Mouse (Mus musculus) right cerebral cortex, postnatal 25 days (tissue): ENCODE measurements around the gene Jph2.
"Not testable (repeated sequence)": the region's sequence is repeated elsewhere in the genome, so short reads cannot be mapped to it uniquely, and the experiment has no call there.

Experiments
- DNase-seq: peaks from one replicate; pipeline ENCODE4 v3.0.0; 2022

Jph2 gene

GRCm38 (mm10) chr2:163397905-163398304 lies at the start of gene Jph2:
TSS of gene Jph2 (minus strand) at chr2:163397993.
- DNase-seq, result no peak

- no peak for DNase-seq
These were observed 49.6 kb upstream of the Jph2 start for GRCm38 (mm10) chr2:163447375-163447774.

GRCm38 (mm10) chr2:163444017-163444416 lies 46.2 kb upstream of the Jph2 start:
- DNase-seq, result no peak

DNA sequence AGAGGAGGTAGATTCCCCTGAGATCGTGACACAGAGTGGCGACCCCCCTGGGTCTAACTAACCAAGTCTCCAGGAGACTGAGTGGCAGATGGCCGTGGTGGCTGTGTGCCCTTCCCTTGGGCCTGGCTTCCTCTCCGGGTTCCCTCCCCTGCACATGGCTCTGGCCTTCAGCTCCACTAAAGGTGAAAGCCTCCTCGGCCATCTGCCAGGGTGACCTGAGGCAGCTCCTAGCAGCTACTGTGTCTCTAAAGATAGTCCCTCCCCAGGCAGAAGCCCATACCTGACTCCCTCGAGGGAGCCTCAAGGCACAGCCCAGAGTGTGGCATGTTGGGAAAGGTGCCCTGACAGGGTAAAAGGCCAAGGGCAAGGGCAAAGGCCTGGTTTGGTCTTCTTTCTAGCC lies 45.8 kb upstream of the Jph2 start:
- no peak for DNase-seq

- no peak for DNase-seq
These were observed 41.7 kb upstream of the Jph2 start for GRCm38 (mm10) chr2:163439488-163439887.

GRCm38 (mm10) chr2:163438619-163439451 lies 41.0 kb upstream of the Jph2 start:
- peak; percentile 32 for DNase-seq

GRCm38 (mm10) chr2:163438246-163438618 lies 40.4 kb upstream of the Jph2 start, which contains the start of gene Gdap1l1:
TSS of gene Gdap1l1 (plus strand) at chr2:163438476.
- DNase-seq, result peak; percentile 84

DNA sequence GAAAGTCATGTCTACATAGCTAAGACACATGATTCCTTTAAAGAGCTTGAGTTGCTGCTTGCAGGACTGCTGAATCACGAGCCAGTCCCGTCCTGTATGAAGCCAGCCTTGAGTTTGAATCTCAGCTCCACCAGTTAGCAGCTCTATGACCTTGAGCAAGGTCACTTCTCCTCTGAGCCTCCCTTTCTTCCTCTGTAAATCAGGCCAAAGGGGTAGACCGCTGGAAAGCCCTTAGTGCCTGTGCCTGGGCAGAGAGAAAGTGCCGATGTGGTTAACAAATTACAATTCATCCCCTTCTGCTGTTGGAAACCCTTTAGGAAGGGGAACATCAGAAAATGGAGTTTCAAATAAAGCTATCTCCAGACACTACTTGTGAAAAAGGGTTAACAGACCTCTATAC lies 40.0 kb upstream of the Jph2 start:
- no peak for DNase-seq

GRCm38 (mm10) chr2:163433971-163434370 lies 36.2 kb upstream of the Jph2 start:
- DNase-seq, result no peak

- no peak for DNase-seq
These were observed 33.5 kb upstream of the Jph2 start for GRCm38 (mm10) chr2:163431289-163431688.

DNA sequence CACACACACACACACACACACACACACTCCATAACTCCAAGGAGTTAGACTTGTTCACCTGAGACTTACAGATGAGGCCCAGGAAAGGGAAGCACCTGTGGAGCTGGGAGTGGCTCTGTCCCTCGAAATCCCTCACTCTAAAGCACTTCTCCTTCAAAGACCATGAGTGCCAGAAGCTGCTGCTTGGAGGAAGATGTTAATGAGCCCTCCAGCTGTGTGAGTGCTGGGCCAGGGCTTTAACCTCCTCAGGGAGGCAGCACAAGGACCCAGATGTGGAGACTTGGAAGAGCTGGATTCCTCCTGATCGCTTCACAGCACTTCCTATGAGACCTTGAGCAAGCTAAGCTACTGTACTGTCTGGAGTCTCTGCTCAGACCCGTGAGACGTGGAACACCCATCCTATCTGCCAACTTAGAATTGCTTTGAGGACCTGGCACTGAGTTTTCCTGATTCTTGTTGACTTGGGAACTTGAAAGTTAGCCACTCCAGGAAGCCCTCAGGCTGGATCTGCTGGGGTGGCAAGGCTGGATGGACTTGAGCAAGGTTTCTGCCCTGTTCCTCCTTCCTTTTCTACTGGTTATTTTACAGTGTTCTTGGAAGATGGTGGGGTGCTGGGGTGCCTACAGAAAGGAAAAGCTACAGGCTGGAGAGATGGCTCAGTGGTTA lies 30.7 kb upstream of the Jph2 start:
- no peak for DNase-seq

DNA sequence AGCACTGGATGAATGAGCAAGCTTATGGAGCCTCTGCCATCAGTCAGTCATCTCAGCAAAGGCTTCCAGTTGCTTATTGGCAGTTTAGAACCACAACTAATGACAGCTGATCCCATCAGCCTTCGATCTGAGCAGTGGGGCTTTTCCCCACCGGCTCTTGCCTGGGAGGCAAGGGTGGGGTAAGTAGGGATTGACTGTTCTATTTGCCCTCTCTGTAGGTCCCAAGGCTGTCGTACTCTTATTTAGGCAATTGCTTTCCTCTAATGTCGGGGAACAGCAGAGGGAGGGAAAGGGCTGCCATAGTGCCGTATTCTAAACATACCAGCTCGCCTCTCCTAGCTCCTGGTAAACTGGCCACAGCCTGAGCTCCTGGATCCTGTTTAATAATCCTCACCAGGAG lies 26.8 kb upstream of the Jph2 start, which contains the start of gene Oser1:
Gene Oser1, minus strand, starts transcription at position 101 of the 400 bp plus-strand sequence.
- DNase-seq, result no peak

GRCm38 (mm10) chr2:163422895-163423660 lies 25.3 kb upstream of the Jph2 start:
- no peak for DNase-seq

DNA sequence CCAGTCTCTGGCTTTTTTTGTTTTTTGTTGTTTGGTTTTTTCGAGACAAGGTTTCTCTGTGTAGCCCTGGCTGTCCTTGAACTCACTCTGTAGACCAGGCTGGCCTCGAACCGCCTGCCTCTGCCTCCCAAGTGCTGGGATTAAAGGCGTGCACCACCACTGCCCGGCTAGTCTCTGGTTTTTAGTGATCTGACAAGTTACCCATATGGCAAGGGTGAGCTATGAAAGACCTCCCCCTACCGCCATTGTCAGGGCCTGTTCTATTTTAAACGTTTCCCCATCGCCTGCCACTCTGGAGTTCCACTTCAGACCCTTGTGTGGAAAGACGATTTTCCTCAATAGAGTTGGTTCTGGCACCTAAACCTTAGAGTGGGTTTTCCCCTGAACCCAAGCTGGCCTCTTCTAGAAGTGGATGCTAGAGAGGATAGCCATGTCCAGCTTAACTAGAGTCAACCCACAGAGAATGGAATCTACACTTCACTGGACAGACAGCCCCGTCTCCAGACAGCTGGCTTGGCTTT lies 22.6 kb upstream of the Jph2 start:
- no peak for DNase-seq

DNA sequence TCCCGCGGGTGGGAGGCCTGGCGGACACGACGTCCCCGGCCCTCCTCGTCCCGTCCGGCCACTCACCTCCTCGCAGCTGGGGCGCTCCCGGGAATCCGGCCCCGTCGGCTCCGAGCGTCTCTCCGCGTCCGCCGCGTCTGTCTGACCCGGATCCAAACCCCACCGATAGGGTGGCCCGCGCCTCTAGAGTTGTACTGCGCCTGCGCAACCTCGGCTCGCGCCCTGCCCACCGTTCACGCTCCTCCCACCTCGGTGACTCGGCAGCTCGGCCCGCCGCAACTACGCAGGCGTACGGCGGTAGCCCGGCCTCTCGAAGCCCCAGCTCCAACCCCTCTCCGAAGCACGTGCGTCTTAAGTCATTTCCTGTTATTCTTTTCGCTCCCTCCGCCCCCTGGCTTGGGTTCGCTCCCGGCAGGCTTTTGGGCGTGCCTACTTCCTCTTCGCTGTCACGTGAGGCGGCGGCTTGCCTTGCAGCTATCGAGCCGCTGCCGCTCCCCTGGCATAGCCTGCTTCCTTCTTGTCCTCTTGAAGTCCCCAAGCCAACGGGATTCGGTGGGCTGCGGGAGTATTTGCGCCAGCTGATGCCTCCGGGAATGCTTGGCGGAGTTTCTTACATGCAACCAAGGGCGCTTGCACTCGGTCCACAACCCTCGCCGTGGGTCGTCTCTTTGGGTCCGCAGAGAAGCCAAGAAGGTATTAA lies 21.7 kb upstream of the Jph2 start:
- peak; percentile 100 for DNase-seq

- no peak for DNase-seq
These were observed 21.1 kb upstream of the Jph2 start for GRCm38 (mm10) chr2:163418841-163419345.

GRCm38 (mm10) chr2:163417830-163418229 lies 20.0 kb upstream of the Jph2 start:
- DNase-seq, result no peak

DNA sequence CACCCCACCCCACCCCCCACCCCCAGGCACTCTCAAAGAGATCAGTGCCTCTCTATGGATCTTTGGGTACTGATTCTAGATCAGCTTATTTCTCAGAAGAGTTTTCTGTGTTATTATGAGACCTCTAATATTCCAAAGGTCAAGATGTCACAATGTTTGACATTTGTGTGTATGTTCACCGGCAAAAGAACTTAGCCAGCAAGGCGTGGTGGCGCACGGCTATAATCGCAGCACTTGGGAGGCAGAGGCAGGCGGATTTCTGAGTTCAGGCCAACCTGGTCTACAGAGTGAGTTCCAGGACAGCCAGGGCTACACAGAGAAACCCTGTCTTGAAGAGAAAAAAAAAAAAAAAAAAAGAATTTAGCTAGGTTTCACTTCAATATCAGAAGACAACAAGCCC lies 19.2 kb upstream of the Jph2 start:
- DNase-seq, result no peak

DNA sequence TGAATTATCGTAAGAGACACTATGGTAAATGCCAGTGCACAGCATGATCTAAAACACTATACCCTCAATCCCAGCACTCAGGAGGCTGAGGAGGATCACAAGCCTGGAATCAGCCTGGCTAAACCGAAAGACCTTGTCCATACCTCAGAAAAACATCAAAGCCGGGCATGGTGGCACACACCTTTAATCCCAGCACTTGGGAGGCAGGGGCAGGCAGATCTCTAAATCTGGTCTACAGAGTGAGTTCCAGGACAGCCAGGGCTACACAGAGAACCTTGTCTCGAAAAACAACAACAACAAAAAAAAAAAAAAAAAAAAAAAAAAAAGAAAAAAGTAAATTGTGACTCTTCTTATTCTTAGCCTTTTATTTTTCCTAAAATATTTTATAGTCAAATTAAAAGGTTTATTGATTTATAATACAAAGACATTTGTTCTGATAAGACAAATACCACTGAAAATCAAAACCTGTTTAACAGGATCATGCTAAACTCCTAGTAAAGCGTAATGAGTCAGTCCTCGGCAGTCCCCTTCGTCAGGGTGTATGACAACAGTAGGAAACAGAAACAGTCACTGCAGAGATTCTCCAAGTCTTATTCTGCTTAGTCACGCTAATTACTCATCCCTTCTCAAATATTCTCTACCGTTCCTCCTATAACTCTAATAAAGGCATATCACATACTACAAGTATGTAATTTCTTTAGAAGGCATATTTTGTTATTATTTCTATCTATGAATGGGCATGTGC lies 15.2 kb upstream of the Jph2 start:
- no peak for DNase-seq

DNA sequence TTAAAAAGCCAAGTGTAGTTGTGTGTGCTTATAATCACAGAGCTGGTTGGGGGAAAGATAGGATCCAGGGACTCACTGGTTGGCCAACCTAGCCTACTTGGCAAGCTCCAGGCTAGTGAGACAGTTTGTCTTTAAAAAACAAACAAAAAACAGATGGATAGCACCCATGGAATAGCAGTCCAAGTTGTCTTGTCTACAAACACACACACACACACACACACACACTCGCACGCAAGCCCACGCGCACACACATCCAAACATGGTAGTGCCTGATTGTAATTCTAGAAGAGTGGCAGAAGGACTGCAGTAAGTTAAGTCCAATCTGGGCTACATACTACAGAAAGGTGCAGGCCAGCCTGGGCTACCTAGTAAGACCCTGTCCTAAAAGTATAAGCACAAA lies 14.6 kb upstream of the Jph2 start:
- no peak for DNase-seq

- no peak for DNase-seq
These were observed 14.0 kb upstream of the Jph2 start for GRCm38 (mm10) chr2:163411840-163412239.

DNA sequence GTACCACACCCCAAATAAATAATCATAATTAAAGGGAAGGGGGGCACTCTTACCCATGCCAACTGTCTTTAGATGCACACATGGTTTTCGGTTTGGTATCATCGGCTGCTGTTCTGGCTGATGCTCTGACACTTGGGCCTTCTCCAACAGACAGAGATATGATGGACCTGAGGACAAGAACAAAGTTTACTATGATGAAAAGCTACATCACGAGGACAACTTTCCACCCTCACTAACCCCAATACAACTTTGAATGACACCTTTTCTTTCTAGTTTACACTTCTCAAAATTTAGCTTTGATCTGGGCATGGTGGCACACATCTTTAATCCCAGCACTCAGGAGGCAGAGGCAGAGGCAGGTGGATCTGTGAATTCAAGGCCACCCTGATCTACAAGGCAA lies 13.6 kb upstream of the Jph2 start:
- DNase-seq, result not testable (repeated sequence)
